Mouse (Mus musculus) gastrocnemius, adult 8-10 months (tissue): Measurements from ENCODE around the gene Fam136a. TPM values are rescaled to one million over a fixed set of nuclear protein-coding genes. Genes with fewer than 3 reads are reported as not detected.

ENCODE experiments used
- DNase-seq, 2 experiments: peaks; one replicate each; pipeline ENCODE4 v3.0.0; 2022; ENCODE audit warnings: low spot score in 2 of 2
- total RNA-seq, 4 experiments: library from RNA; stranded (reverse); gene quantifications; 2 replicates each; pipeline ENCODE4 v1.2.4; 2022

Fam136a gene
- total RNA-seq, 4 experiments from 2014 or later = 12.1 to 14.0 (median 12.9) TPM

DNA sequence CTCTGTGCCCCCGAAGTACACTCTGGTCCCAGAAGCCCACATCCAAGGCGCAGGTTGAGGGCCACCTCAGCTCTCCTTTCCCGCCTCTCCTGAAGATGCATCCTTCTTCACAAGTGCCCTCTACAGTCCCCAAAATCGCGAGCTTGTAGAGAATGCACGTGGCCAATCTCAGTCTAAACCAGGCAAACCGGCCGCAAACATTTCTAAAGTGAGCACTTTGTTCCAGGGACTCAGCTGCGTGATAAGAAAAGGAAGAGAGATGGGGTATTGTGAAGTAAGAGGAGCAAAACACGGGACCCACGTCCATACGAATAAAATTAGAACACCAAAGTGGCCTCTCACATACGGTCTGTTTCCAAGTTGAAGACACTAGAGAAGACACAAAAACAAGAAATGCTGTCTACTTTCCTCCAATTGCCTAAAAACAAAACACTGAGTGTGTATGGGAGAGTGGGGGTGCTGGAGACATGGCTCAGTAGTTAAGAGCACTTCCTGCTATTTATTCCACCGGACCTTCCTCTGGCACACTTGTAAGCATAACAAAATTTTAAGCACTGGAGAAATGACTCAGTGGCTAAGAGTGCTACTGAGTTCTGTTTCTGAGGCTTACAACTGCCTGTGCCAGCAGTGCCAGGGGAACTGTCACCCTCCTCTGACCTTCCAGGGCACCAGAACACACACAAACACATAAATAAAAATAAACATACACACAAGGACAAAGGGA, 32.0 kb downstream of the Fam136a start:
- no peak for DNase-seq

DNA sequence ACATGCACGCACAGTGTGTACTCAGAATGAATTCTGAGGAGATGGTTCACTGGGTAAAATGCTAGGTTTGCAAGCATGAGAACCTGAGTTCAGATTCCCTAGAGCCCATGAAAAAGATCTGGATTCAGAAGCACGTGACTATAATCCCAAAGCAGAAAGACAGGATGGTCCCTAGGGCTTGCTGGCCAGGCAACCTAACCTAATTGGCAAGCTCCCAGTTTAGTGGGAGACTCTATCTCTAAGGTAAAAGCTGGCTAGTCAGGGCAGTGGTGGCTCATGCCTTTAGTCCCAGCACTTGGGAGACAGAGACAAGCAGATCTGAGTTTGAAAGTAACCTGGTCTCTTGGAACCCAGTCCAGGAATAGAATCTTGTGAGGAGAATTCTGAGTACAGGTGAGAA, 33.5 kb downstream of the Fam136a start:
- no peak for DNase-seq

DNA sequence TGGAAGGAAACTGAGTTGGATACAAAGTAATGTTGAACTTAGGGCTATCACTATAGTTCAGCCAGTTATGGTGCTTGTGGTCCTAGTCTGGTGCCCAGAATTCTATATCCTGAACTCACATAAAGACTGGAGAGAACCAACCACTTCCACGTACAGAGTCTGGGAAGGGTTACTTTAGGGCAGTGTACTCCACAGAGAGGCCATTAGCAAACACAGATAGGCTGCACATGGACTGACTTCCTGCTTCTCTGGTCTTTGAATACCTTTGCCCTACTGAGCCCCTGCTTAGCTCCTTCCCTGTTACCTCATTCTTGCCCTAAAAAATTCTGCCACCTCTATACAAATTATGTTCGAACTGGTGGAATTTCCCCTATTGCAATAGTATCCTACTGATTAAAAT, 34.5 kb downstream of the Fam136a start:
- no peak for DNase-seq

- peak; percentile 57 to 63 for DNase-seq
These were observed 35.5 kb downstream of the Fam136a start for GRCm38 (mm10) chr6:86400972-86401371.

- DNase-seq = no peak
These were observed 37.5 kb downstream of the Fam136a start for GRCm38 (mm10) chr6:86402681-86403607.

DNA sequence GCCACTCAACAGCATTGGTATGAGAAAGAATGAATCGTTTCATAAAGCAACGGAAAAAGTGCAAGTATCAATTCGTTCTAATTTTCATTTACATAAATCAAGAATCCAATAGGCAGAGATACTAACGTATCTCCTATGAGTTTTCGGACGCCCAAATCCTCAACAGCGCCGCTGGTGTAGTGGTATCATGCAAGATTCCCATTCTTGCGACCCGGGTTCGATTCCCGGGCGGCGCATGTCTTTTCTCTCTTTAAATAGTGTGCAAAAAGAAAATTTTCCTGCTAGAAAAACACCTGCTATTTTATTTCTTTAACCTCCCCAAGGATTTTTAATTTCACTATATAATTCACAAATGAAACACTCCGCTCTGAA, 38.3 kb downstream of the Fam136a start:
- peak in 1 of 2 experiments; percentile 84 for DNase-seq

- peak; percentile 92 to 97 for DNase-seq
These were observed 38.8 kb downstream of the Fam136a start, which contains the start of gene Tia1 for GRCm38 (mm10) chr6:86404100-86404861. Gene Tia1, plus strand, starts transcription at chr6:86404219.

DNA sequence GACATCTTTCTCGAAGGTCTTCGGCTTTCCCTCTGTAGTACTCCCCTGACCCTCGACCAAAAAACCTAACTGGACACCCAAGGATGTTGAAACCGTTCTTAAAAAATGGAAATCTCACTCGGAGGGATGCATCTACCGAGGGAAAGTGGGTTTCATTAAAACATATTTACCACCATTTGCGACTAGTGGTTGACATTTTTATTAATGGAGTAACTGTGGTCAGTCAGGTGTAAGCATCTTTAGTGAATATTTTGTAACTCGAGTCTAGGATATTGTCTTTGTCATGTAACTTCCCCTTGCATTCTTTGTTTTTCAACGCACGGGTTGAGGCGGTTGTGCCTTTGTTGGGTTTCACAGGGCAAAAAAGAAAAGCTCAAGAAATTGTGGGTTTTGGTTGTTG, 39.5 kb downstream of the Fam136a start:
- DNase-seq = no peak

DNA sequence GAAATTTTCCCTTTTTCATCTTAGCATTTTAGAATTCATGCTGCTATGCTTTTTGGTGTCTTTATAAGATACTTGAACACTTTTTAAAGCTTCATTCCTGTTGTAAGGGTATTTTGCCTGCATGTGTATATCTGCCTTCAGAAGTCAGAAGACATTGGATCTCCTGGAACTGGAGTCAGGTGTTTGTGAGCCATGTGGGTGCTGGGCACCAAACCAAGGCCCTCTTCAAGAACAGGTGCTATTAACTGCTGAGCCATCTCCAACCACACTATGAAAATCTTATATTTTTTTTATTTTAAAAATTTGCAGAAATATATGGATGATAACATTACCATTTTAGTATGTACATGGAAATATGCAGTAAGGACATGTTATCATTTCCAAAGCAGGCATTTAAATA, 40.9 kb downstream of the Fam136a start:
- peak; percentile 30 to 63 for DNase-seq

- DNase-seq = no peak
These were observed 53.3 kb downstream of the Fam136a start for GRCm38 (mm10) chr6:86418711-86419110.

DNA sequence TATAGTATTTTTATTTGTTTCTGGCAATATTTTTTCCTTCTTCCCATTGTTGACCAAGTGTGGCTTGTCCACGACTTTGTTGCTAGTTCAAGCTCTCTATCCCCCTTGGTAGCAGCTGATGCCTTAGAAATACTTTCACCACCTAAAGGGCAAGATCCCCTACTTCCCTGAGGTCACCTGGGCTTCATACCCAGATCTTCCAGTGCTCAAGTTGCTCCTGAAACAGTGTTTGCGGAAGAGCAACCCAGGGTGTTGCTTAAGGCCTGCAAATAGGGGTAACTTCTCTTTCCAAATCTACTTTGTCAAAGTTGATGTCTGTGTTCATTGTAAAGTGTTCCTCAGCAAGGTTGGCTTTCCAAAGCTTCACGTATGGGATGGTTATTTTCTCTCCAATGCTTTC, 53.8 kb downstream of the Fam136a start:
- DNase-seq = no peak

Other genes starting within 250 kb of the Fam136a start
- gene Tgfa, start 170.4 kb upstream of the Fam136a start, total RNA-seq = under 1 TPM; 0.10 to 0.27 (median 0.13) TPM
- 10 to 100 TPM; 31.3 to 36.1 (median 31.9) TPM for gene Snrpg, start 5.7 kb downstream of the Fam136a start, total RNA-seq
- gene Pcyox1, start 31.5 kb downstream of the Fam136a start, total RNA-seq = 10 to 100 TPM; 49.7 to 60.0 (median 57.0) TPM
- 10 to 100 TPM; 14.2 to 21.7 (median 17.5) TPM for gene Tia1, start 38.6 kb downstream of the Fam136a start, total RNA-seq
- gene Gm44790, start 61.0 kb downstream of the Fam136a start, total RNA-seq = 1 to 10 TPM in 1 of 4 experiments, not detected in 3; 1.3 TPM
- gene C87436, start 72.7 kb downstream of the Fam136a start, total RNA-seq = 1 to 10 TPM; 6.1 to 9.2 (median 7.7) TPM
- gene Pcbp1, start 160.7 kb downstream of the Fam136a start, total RNA-seq = 100 to 1,000 TPM; 114 to 149 (median 126) TPM